Mouse (Mus musculus): ENCODE data around the gene Cep55.

The Cep55 gene

GRCm38 (mm10) chr19:38043281-38043981, 11.4 kb upstream of the Cep55 start, which contains the start of gene Myof:
Gene Myof (minus strand): TSS chr19:38043577.
- in situ Hi-C loops (cut with MboI, MseI): loop anchor here in 1 of 2 experiments (10.0 kb wide), 1 partner anchor 339 kb away; no protein-coding TSS in a partner anchor

DNA sequence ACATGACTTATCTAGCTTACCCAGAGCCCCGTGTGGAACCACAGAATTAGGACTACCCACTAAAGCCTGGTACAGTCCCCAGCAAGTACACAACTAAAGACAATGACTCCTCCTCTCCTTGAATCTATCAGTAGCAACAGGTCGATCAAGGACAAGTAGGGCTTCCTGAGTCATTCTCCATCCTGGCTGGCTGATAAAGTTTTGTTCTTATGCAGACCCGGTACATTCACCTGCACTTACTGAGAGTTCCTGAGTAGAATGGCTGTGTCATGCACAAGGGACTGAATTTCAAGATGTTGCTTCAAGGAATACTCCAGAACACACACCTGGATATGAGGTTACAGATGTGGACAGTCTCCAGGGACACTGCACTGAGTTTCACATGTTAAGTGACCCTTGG, 9.6 kb upstream of the Cep55 start:
- in situ Hi-C loops (cut with MboI, MseI): loop anchor here in 1 of 2 experiments (10.0 kb wide), 1 partner anchor 340 kb away; no protein-coding TSS in a partner anchor

DNA sequence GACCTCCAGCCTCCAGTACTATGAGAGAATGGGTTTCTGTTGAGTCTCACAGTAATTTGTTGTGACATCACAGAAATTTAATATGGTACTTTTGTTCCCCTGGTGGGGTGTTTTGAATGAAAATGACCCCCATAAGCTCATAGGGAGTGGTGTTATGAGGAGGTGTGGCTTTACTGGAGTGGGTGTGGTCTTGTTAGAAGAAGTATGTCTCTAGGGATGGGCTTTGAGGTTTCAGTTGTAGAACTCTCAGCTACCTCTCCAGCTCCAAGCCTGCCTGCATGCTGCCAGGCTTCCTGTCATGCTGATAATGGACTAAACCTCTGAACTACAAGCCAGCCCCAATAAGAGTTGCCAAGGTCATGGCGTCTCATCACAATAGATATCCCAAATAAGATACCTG, 5.1 kb upstream of the Cep55 start:
- in situ Hi-C loops (cut with MboI, MseI): loop anchor here (5.0 to 10.0 kb wide), 4 partner anchors 92 to 905 kb away; no protein-coding TSS in a partner anchor

GRCm38 (mm10) chr19:38053227-38054041, 1.4 kb upstream of the Cep55 start:
- in situ Hi-C loops (cut with MboI, MseI): loop anchor here (5.0 to 10.0 kb wide), 3 partner anchors 96 to 901 kb away; no protein-coding TSS in a partner anchor

- in situ Hi-C loops (cut with MboI, MseI): loop anchor here (5.0 to 10.0 kb wide), 3 partner anchors 97 to 901 kb away; no protein-coding TSS in a partner anchor
These were observed 577 bp upstream of the Cep55 start for GRCm38 (mm10) chr19:38054149-38054719.

- in situ Hi-C loops (cut with MboI, MseI): loop anchor here in 1 of 2 experiments (10.0 kb wide), 1 partner anchor 899 kb away; no protein-coding TSS in a partner anchor
These were observed 987 bp downstream of the Cep55 start for GRCm38 (mm10) chr19:38055798-38056197.

- in situ Hi-C loops (cut with MboI, MseI): loop anchor here in 1 of 2 experiments (10.0 kb wide), 1 partner anchor 899 kb away; no protein-coding TSS in a partner anchor
These were observed 1.5 kb downstream of the Cep55 start for GRCm38 (mm10) chr19:38056276-38056675.

- in situ Hi-C loops (cut with MboI, MseI): loop anchor here in 1 of 2 experiments (10.0 kb wide), 1 partner anchor 898 kb away; no protein-coding TSS in a partner anchor
These were observed 2.1 kb downstream of the Cep55 start for GRCm38 (mm10) chr19:38056931-38057330.

DNA sequence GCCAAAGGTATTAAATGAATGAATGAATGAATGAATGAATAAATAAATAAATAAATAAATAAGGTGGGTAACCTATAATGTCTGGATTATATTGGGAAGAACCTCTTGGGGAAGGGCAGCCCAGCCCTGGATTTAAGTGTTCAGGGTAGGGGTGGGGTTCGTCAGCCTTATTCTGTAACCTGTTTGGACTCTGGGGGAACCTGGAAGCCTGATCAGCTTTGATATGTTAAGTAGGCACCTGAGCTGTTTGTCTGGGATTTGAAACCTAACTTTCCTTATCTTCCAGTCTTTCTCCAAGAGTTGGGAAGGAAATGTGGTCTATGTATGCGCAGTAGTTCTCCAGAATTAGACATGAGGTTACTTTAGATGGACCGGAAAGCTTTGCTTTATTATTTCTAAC, 8.4 kb downstream of the Cep55 start:
- in situ Hi-C loops (cut with MboI, MseI): loop anchor here (5.0 to 10.0 kb wide), 2 partner anchors 744 to 752 kb away; partner anchors contain the start of gene Noc3l (in 1 of the 2)

DNA sequence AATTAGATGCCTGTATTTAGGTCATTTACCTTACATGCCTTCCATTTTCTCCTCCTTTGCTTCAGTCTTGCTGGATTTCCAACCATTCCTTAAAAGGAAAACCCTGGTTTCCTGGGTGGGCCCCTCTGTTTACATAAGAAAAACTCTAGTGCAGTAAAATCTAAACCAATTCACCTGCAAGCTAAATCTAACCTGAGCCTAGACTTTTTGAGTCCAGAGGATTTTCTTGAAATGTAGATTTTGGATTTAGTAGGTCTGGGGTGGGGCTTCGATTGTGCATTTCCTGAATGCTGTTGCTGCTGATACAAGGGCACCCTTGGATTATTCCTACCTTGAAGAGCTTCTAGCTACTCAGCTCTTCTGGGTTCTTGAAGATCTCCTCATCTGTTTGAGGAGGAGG, 9.2 kb downstream of the Cep55 start:
- in situ Hi-C loops (cut with MboI, MseI): loop anchor here (5.0 to 10.0 kb wide), 2 partner anchors 743 to 751 kb away; partner anchors contain the start of gene Noc3l (in 1 of the 2)

DNA sequence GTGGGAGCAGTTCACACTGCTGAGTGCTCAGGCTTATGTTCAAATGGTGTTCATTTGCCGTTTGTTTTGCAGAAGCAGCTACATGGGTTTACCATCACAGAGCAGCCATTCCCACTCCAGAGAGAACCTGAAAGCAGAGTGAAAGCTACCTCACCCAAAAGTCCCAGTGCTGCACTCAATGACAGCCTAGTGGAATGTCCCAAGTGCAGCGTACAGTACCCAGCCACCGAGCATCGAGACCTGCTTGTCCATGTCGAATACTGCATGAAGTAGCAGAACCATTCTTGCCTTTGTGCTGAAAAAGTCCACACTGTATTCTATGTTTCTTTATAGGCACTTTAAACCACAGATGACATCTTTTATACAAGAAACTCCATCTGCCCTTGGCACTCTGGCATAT, 18.4 kb downstream of the Cep55 start:
- in situ Hi-C loops (cut with MboI, MseI): no loop called here

- in situ Hi-C loops (cut with MboI, MseI): no loop called here
These were observed 20.2 kb downstream of the Cep55 start for GRCm38 (mm10) chr19:38075051-38075450.

DNA sequence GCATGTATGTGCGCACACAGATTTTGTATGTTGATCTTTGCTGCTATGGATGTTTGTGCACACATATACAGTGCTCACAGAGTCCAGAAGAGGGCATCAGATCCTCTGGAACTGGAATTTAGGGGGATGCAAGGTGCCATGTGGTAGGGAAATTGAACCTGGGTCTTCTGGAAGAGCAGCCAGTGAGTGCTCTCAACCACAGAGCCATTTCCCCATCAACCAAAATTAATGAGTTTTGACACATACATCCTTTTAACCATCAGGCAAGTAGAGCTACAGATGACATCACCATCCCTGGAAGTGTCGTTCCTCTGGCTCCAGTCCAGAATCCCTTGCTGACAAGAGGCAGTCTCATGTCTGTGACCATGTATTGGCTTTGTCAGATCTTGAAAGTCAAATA, 21.4 kb downstream of the Cep55 start:
- in situ Hi-C loops (cut with MboI, MseI): no loop called here

GRCm38 (mm10) chr19:38077851-38078540, 23.2 kb downstream of the Cep55 start:
- in situ Hi-C loops (cut with MboI, MseI): no loop called here

- in situ Hi-C loops (cut with MboI, MseI): loop anchor here in 1 of 2 experiments (5.0 kb wide), 1 partner anchor 96 kb away; no protein-coding TSS in a partner anchor
These were observed 26.6 kb downstream of the Cep55 start for GRCm38 (mm10) chr19:38081361-38081760.

- in situ Hi-C loops (cut with MboI, MseI): loop anchor here in 1 of 2 experiments (5.0 kb wide), 1 partner anchor 94 kb away; no protein-coding TSS in a partner anchor
These were observed 28.2 kb downstream of the Cep55 start for GRCm38 (mm10) chr19:38082931-38083525.

- in situ Hi-C loops (cut with MboI, MseI): no loop called here
These were observed 31.0 kb downstream of the Cep55 start for GRCm38 (mm10) chr19:38085841-38086240.

GRCm38 (mm10) chr19:38086948-38087551, 32.2 kb downstream of the Cep55 start:
- in situ Hi-C loops (cut with MboI, MseI): no loop called here

DNA sequence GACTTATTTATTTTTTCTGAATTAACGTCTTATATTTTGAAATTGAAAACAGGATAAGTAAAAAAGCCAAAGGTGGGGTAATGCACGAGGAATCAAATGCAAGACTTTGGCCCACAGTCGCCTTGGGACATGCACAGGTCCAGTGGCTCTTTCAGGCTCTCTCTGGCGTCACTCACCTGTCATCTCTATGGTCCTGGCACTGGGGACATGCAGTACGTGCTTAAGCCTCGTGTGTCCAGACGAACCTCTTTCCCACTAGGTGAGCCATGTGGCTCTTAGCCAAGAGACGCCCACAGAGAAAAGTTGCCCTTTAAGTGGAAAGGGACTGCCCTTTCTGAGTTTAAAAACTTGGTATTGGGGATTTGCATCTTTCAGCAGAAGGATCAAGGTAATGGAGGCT, 34.5 kb downstream of the Cep55 start:
- in situ Hi-C loops (cut with MboI, MseI): no loop called here

GRCm38 (mm10) chr19:38091512-38091985, 36.7 kb downstream of the Cep55 start:
- in situ Hi-C loops (cut with MboI, MseI): no loop called here

All from T-helper 17 cell (primary cell).